In genomic region chr19:36511305-36511704, GRCm38 (mm10) we compare ENCODE assay signal across 20 mouse cellular contexts. TPM values are rescaled to one million over a fixed set of nuclear protein-coding genes. Genes with fewer than 3 reads are reported as not detected.
DNase-seq lines count a peak whose midpoint lies in the region; ATAC-seq and TF ChIP-seq lines count a peak whose summit lies in the region.
"Had no signal": no experiment of that assay in that cellular context is flagged by ENCODE, and none has a peak within 500 bp of the region (broad histone marks: within the 10 kb centered on the region; RNA-seq: fewer than 3 reads in every experiment).

No protein-coding gene starts in this region.

- H3K4me1 ChIP-seq in liver, embryonic 14.5 days (replicated peaks; ENCODE audit: control insufficient read depth in 2 of 2, insufficient read depth in 2 of 2, low read length in 1 of 2) = peaks cover 12 to 16% of the 10 kb centered on the region in 2 experiments
- no peaks in the 10 kb centered on the region for H3K4me1 ChIP-seq in intestine, embryonic 15.5 days (replicated peaks)
- H3K4me1 ChIP-seq: embryonic facial prominence, embryonic 10.5 days; hindbrain, embryonic 12.5 days had no signal

- no peak overlapping the region for H3K4me3 ChIP-seq in liver, embryonic 14.5 days (ENCODE audit: insufficient read depth in 1 of 2, low read depth in 2 of 2, low read length in 2 of 2)
- H3K4me3 ChIP-seq in intestine, embryonic 15.5 days (replicated peaks) = no peak overlapping the region
- H3K4me3 ChIP-seq: embryonic facial prominence, embryonic 10.5 days; forebrain, embryonic 13.5 days; hindbrain, embryonic 12.5 days had no signal

- H3K9me3 ChIP-seq in liver, embryonic 14.5 days (ENCODE audit: control insufficient read depth, low read length) = no peaks in the 10 kb centered on the region
- H3K9me3 ChIP-seq in intestine, embryonic 15.5 days = no peaks in the 10 kb centered on the region
- H3K9me3 ChIP-seq: embryonic facial prominence, embryonic 10.5 days; forebrain, embryonic 13.5 days; hindbrain, embryonic 12.5 days had no signal

- no peak overlapping the region for H3K27ac ChIP-seq in liver, embryonic 14.5 days
- no peak overlapping the region for H3K27ac ChIP-seq in intestine, embryonic 15.5 days
- H3K27ac ChIP-seq: embryonic facial prominence, embryonic 10.5 days; forebrain, embryonic 13.5 days; hindbrain, embryonic 12.5 days had no signal

- peak overlapping the region; percentile 28; the same call in 1 of the 2 replicates for H3K4me2 ChIP-seq in liver, embryonic 14.5 days (ENCODE audit: low read depth)
- H3K4me2 ChIP-seq in intestine, embryonic 15.5 days (replicated peaks) = no peak overlapping the region
- H3K4me2 ChIP-seq: forebrain, embryonic 13.5 days; hindbrain, embryonic 12.5 days had no signal

- WGBS in liver, embryonic 14.5 days (ENCODE audit: insufficient replicate concordance) = 48% methylated on average over 1 of the region's 1 CpGs
- WGBS in intestine, embryonic 15.5 days = 77% methylated on average over 1 of the region's 1 CpGs

- 0 out of 2 replicates have a peak, but pooled peaks have one; percentile 24 for TF ChIP-seq EP300 in liver, embryonic 14.5 days (IDR thresholded peaks at IDR 0.05; ENCODE audit: low read depth)

- no peak overlapping the region for H3K9ac ChIP-seq in liver, embryonic 14.5 days (replicated peaks)
- no peak overlapping the region for H3K9ac ChIP-seq in intestine, embryonic 15.5 days
- H3K9ac ChIP-seq: forebrain, embryonic 13.5 days; hindbrain, embryonic 12.5 days had no signal

- 0 out of 2 replicates have a peak, but pooled peaks have one; percentile 37 for ATAC-seq in liver, embryonic 14.5 days (ENCODE audit: insufficient read depth)
- peak; percentile 59 for ATAC-seq in megakaryocyte-erythroid progenitor cell, adult 5-6 weeks (replicated peaks; ENCODE audit: low FRiP score, low TSS enrichment, poor library complexity, severe bottlenecking)
- ATAC-seq in intestine, embryonic 15.5 days = no peak
- ATAC-seq: forebrain, embryonic 13.5 days; hindbrain, embryonic 16.5 days had no signal

- H3K36me3 ChIP-seq in liver, embryonic 14.5 days (replicated peaks; ENCODE audit: control insufficient read depth, insufficient read depth, low read depth) = no peaks in the 10 kb centered on the region
- no peaks in the 10 kb centered on the region for H3K36me3 ChIP-seq in intestine, embryonic 15.5 days
- H3K36me3 ChIP-seq: embryonic facial prominence, embryonic 10.5 days; hindbrain, embryonic 12.5 days had no signal

- peak; percentile 9 for DNase-seq in adrenal gland, adult 2 months
- no peak for DNase-seq in adrenal gland, postnatal 36 days
- DNase-seq in 416B (ENCODE audit: low read depth) = peak; percentile 13
- peak in 2 of 3 experiments; percentile 12 to 36 for DNase-seq in liver, embryonic 14.5 days (ENCODE audit: low read depth in 3 of 3, low spot score in 3 of 3)
- no peak for DNase-seq in urinary bladder, adult 2 months (ENCODE audit: low spot score)
- DNase-seq: adrenal gland, adult 8-10 months; cerebellum, adult 11-12 months; cerebellum, adult 9-10 months; cerebellum, postnatal 36 days; gastrocnemius, postnatal 36 days; heart, adult 11 months; heart, postnatal 10 days; heart, postnatal 4 days had no signal

- H3K27me3 ChIP-seq in liver, embryonic 14.5 days (ENCODE audit: control insufficient read depth, insufficient read depth, low read length) = no peaks in the 10 kb centered on the region
- H3K27me3 ChIP-seq in intestine, embryonic 15.5 days (replicated peaks) = no peaks in the 10 kb centered on the region
- H3K27me3 ChIP-seq: CH12.LX; forebrain, embryonic 13.5 days; hindbrain, embryonic 12.5 days had no signal

- no peak for TF ChIP-seq CTCF in liver, embryonic 14.5 days (IDR thresholded peaks at IDR 0.05; ENCODE audit: low read depth)

RNA-seq across cellular contexts. Expression of gene Hectd2, which starts 43.1 kb away (rescaled TPM):
- total RNA-seq in adrenal gland, adult 2 months (2021) = 1 to 10 TPM; 1.6 to 2.6 TPM
- polyA plus RNA-seq in adrenal gland, adult 2 months (2012; rRNA removed) = 0.11 and 0.62 TPM in 2 replicates
- 1 to 10 TPM; 1.3 to 4.7 TPM for total RNA-seq in adrenal gland, postnatal 36 days (2021)
- 0.29 and 0.36 TPM in 2 replicates for polyA plus RNA-seq in liver, embryonic 14.5 days (2012; rRNA removed)
- 0.39 and 0.45 TPM in 2 replicates for polyA plus RNA-seq in liver, embryonic 14.5 days (2014; fragmentation: Nextera tagmentation; extraction: Ambion mirVana)
- total RNA-seq in megakaryocyte-erythroid progenitor cell, adult 5-6 weeks (2014; fragmentation: Nextera tagmentation) = 1.8 and 7.6 TPM in 2 replicates
- total RNA-seq in megakaryocyte-erythroid progenitor cell, adult 5-6 weeks (2017) = 1.6 and 1.8 TPM in 2 replicates
- polyA plus RNA-seq in intestine, embryonic 15.5 days (2015; fragmentation: Nextera tagmentation; extraction: Ambion mirVana) = 1.9 and 2.2 TPM in 2 replicates
- 3.3 and 3.6 TPM in 2 replicates for polyA plus RNA-seq in urinary bladder, adult 2 months (2012; rRNA removed)

Comparison
In these comparisons a context has a peak if more than half of its experiments do, and no peak if none do; other contexts are left out.
1. DNase-seq: peak in adrenal gland, adult 2 months (single experiment), 416B (single experiment) and liver, embryonic 14.5 days (2 of 3); none in adrenal gland, postnatal 36 days (0 of 2) and urinary bladder, adult 2 months (single experiment).